Mouse (Mus musculus) spleen, postnatal 36 days (tissue): ENCODE data around the gene Ywhah.
"Not testable (repeated sequence)": the region's sequence is repeated elsewhere in the genome, so short reads cannot be mapped to it uniquely, and the experiment has no call there.

Experiments used
- DNase-seq, 2 experiments: peaks; one replicate each; pipeline ENCODE4 v3.0.0; 2022; ENCODE audit warnings: low spot score in 2 of 2, mixed read lengths in 1 of 2

Gene Ywhah

DNA sequence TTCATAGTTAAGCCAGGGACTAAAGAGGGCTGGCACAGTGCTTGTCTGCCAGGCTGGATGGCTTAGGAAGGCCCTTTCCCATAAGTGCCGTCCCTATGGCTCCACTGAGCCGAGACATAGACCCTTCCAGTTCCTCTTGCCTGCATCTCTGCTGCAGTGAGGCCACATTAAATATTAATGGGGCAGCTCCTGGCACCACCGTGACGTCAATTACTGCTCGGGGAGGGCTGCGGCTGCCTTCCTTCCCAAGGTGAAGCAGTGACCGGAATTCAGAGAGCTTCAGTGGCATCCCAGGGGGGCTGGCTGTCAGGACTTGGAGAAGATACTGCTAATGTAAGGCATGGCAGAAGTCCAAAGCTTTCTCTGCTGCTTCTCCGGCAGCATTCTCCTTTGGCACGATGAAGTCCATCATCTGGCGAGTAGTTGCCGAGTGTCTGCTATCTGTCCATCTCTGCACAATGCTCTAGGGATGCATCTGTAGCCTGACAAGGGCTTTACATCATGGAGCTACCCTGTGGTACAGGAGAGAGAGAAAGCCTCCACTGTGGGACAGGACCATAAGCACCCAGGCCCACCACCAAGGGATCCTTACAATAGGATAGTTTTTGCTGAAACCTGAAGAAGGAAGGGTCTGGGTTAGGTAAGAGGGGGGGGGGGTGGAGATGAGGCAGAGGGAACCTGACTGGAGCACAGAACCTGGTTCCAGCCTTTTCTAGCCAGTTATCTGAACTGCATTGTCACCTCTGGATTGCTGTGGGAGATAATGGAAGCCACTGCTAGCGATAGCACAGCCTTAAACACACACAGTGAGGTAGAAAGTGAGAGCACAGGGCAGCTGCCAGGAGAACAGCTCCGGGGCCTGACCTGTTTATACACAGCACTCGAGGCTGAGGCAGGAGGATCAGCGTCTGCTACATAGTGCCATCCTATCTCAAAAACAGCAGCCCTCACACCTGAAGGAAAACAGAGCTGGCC, 7.2 kb upstream of the Ywhah start:
- DNase-seq: no peak

DNA sequence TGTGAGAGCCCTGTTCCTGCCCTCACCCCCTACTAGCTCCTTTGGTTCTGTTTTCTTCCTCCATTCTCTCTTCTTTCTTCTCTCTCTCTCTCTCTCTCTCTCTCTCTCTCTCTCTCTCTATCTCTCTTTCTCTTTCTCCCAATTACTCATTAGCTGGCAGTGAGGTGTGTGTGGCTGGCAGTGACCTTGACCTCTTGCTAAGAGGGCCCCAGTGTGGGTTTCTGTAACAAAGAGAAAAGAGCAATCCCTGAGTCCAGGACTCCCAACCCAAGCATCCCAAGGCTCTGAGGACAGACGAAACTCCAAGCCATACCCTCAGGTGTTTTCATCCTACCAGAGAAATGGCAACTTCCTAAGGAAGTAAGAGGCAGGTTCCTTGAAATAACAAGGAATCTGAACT, 4.5 kb upstream of the Ywhah start:
- no peak for DNase-seq

DNA sequence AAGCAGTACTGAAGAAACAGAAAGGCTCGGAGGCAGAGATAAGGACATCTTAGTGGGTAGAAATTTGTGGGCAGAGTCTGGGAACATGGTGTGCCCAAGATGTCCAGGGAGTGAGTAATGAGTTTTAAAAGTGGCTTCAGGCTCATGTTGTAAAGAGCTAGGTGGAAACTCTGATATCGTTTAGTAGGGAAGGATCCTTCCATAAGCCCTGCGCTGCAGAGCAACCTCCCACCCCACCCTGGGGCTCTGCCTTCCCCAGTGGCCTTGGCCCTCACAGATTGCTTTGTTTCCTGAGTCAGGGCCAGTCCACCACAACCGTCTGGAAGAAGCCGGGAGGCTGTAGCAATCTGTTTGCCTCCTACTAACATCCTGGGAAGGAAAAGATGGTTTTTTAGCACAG, 3.0 kb upstream of the Ywhah start:
- DNase-seq: no peak

DNA sequence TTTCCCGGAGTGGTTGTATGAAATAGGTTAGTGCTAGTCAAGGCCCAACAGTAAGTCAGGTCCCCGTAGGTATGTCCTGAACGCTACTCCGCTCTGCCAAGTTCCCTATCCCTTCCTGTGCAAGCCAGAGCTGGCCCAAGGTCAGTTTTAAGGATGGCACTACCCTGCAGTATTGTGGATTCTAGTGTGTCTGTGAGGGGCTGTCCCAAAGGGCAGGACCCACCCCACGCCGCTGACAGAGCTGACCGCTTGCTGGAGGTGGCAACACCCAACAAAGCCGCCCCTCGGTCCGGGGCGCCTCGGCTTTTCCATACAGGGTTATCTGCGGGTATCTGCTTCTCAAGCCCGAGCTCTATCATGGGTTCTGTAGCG, 441 bp upstream of the Ywhah start:
- no peak for DNase-seq

DNA sequence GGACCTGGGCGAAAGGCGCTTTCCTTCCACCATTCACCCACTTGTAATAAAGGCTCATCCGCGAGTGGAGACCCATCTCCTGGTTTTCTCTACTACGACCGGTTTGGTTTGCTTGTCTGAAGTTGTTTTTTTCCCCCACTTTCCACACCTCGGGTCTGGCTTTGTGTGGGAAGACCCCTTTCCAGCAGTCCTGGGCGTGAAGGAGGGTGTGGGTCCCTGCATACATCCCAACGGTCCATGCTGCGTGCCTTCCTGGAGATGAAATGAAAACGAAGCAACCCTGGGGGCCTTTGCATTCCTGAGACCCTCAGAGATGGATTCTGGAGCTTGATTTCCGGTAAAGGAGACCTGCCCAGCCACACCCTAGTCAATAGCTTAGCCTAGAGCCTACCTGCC, 808 bp downstream of the Ywhah start:
- DNase-seq: no peak

DNA sequence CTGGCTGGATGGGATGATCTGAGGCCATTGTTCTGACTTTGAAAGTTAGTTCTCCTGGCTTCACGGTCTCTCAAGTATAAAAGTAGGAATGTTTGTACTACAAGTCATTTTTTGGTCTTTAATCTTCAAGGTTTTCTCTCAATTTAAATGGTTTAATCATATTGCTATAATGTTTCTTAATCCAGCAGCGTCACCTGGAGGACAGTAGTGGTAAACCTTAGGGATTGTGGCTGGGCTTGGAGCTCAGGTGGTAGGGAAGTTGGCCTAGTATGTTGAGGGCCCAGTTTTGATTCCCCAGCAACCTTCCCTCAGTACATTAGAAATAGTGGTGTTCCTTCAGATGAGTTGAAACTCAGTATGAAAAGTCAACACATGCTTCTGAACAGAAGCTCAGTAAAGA, 3.0 kb downstream of the Ywhah start:
- peak; percentile 15 to 52 for DNase-seq

DNA sequence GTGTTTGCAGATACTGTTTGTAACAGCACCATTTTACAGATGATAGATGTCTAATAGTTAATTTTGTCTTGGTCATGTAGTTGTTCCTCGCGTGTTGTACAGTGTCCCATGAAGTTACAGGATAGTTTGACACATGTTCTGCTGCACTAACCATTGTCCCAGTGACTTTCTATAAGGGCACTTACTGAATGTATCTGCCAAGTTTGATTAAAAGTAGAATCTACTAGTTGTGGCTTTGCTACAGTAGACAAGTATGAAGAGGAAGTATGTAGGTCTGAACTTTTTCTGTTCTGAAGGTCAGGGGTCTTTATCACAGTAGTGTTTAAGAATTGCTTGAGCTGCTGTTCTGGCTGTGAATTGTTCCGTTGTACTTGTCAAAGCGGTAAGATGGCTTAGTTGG, 4.7 kb downstream of the Ywhah start:
- DNase-seq: no peak

DNA sequence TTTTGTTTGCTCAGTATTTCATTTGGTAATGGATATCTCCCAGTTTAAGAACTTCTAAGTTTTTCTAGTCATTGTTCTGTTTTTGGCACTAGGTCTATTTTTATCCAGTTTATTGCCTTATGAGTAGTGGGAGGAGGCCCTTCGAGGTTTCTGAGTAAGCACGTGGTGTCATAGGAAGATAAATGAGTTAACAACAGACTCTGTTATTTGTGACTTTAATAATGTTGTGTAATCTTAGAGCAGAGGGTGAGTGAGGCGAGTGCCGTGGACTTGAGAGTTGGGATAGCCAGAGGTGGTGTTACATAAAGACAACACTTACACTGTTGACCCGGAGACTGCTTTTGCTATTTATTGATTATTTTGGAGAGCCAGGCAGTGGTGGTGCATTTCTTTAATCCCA, 5.9 kb downstream of the Ywhah start:
- no peak for DNase-seq

DNA sequence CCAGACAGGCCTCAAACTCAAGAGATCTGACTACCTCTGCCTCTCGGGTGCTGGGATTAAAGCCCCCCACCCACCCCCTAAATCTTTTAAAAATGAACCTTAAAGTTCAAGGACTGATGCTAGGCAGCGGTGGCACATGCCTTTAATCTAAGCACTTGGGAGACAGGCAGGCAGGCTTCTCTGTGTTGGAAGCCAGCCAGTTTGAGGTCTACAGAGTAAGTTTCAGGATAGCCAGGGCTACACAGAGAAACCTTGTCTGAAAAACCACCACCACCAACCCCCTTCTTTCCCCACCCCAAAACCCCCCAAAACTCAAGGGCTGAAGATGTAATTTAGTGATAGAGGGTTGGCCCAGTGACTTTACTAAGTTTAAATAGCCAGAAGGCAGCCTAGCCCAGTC, 10.0 kb downstream of the Ywhah start:
- no peak for DNase-seq

DNA sequence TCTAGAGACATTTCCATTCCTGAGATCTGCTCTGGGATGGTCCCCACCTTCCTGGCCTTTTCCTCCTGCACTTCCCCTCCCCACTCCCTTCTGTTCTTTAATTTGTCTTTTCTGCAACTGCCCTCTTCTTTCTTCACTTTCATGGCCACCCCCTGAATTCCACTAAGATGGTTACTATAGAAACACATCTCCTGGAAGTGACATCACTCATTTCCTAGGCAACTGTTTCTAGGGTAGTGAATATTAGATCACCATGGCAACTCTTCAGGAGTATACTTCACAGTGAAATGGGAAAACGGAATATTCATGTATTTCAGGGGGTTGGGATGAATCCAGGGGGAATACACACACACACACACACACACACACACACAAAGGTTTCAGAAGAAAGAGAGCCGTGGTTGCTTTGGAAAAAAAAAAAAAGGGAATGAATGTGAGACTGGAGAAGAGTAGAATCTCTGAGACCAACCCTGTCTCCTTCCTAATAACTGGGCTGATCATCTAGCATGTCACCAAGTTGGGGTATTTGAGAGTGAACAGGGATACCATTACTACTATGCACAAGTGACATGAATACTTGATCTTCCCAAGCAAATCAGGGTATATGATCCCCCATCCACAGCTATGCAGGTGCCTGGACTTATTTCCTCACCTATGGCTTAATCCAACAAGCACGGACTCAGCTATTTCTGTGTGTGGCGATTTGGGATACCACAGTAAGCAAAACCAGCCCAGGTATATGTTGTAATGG, 12.0 kb downstream of the Ywhah start:
- DNase-seq: no peak

DNA sequence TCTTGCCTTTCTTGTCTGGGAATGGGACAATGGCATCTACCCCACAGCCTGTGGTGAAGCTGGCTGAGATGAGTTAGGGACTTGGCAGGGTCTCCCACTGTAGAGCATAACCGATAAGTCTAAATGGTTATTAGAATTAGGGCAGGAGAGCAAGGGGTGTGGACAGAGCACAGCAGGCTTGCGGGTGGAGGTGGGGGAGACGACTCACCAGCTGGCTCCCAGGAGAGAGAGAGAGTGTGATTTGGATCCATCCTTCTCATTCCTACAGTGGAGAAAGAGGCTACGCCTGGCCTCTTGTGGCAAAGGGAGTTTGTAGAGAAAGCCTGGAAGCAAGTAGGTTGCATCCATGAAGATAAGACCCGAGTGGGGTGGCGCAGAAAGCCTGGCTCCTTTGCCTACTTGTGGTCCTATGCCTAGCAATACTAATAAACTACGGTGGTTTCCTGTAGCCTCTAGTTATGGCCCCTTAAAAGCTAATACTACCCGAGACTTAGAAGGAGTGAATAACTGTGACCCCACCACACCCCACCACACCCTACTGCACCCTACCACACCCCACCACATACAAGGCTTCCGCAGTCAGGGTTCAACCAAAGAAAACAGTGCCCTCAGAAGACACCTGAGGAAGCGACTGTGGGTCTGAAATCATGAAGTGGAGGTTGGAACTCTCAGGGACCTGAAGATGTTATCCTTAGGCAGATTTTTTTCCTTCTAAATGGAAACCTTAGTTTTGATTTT, 13.6 kb downstream of the Ywhah start:
- no peak for DNase-seq

DNA sequence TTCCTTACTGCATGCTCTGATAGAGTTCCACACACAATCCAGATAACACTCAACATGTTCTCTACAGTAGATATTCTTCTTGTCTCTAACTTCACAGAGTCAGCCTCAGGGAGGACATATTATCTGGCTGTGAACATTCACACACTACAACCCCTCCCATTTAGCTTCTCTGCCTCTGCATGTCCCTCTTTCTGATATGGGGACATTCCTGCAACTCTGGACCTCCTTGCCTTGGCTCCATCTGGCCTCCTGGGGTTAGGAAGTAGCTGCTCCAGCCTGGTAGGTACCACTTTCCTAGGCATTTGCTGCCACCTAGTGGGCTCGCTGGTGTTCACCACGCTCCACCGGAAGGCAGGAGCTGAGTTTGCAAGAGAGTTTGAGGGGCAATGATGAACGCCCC, 14.5 kb downstream of the Ywhah start:
- DNase-seq: peak; percentile 57 to 62

DNA sequence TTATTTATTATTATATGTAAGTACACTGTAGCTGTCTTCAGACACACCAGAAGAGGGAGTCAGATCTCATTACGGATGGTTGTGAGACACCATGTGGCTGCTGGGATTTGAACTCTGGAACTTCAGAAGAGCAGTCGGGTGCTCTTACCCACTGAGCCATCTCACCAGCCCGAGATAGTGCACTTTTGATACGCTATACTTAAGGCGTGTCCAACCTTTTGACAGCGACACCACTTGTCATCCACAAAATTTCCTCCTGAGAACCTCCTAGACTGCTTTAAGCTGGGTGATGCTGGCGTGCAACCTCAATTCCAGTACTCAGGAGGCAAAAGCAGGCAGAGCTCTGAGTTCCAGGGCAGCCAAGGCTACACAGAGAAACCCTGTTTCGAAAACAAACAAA, 15.0 kb downstream of the Ywhah start:
- not testable (repeated sequence) for DNase-seq

DNA sequence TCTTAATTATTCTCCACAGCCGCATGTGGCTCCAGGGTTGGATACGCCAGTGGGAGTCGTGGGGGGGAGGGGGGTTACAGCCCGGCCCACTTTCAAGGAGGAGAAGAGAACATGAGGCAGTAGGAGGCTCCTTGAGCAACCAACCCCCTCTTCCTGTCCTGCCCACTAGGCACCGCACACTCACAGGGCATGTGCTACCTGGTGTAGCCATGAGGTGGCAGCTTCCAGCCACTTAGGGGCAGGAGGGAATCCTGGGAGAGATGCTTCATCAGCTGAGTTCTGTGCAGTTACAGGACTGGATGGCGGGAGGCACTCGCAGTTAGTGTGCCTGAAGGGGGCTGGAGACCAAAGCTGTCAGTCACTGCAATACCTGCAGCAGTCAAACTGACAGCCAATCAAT, 15.5 kb downstream of the Ywhah start:
- DNase-seq: peak in 1 of 2 experiments; percentile 35

DNA sequence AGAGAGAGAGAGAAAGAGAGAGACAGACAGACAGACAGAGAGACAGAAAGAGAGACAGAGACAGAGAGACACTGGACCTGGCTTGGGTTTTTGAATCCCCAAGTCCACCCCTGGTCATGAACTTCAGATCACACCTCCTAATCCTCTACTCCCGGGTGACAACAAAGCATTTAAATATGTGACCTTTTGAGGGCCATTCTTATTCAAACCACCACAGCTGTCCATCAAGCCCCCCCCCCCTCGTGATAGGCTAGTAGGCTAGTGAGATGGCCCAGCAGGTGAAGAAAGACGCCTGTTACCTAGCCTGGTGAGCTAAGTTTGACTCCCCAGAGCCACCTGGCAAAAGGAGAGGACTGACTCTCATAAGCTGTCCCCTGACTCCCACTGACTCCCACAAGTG, 16.3 kb downstream of the Ywhah start:
- no peak for DNase-seq

DNA sequence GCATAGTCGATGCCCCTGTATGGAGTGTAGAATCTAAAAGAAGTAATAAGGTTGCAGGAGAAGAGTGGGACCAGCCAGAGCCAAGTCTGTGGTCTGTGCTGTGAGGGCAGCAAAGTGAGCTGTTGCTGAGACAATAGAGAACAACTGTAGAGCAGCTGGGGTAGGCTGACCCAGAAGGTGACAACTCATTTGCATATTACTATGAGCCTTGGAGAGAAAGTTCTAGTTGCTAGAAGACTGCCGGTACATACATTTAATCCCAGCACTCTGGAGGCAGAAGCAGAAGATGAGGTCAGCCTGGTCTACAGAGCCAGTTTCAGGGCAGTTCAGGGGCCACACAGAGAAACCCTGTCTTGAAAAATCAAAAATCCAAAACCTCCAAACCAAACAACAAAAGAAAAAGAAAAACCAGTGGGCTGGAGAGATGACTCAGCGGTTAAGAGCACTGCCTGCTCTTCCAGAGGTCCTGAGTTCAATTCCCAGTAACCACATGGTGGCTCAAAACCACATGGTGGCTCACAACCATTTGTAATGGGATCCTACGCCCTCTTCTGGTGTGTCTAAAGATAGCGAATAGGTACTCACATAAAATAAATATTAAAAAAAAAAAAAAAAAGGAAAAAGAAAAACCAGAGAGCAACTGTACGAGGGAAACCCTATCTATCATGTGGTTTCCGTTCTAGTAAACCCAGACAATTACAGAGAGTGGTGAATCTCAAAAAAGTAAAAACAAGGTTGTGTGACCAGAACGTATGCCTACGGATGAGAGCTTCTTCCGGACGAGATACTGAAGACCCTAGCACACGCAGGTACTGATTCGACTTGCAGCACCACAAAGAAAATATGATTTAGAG, 20.3 kb downstream of the Ywhah start:
- no peak for DNase-seq

DNA sequence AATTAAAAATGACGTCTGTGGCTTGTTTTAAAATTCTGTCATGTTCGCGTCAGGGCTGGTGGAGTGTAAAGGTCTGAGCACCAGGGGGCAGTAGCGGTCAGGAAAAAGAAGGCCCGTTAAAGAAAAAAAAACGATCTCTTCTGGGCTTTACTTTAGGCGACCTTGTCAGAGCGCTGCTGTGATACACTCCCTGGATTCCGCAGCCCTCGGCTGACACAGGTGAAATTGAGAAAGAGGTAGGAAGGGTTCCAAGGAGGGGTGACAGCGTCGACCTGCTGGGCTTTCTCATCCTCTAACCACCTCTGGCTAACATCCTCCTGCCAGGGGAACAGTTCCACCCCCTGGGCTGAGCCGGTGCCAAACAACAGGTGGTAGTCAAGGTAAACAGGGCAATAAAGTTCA, 20.9 kb downstream of the Ywhah start:
- peak; percentile 43 to 49 for DNase-seq

DNA sequence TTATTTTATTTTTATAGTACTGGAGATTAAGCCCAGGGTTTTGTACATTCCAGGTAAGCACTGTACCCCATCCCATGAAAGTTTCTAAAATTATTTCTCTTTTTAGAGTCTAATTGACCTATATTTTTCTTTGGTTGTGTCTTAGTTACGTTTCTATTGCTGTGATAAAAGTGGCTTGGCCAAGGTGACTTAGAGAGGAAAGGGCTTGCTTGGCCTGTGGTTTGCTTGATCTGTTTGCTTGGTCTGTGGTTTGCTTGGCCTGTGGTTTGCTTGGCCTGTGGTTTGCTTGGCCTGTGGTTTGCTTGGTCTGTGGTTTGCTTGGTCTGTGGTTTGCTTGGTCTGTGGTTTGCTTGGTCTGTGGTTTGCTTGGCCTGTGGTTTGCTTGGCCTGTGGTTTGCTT, 22.1 kb downstream of the Ywhah start:
- DNase-seq: not testable (repeated sequence)

DNA sequence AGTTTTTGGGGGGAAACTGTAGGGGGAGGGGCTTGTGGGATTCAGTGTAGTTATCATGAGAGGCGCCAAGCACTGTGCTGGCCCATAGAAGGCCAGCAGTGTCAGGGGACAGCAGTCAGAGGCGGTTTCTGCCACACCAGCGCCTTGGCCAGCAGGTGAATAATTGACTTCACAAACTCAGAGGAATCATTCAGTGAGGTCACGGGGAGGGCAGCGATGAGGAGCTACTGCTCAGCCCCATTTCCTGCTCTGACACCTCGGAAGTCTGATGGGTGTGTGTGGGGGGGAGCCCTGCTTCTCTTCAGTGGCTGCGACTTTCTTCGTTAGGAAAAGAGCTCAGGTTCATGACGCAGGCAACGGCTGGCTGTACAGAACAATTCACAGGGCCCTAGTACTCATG, 24.8 kb downstream of the Ywhah start:
- no peak for DNase-seq

DNA sequence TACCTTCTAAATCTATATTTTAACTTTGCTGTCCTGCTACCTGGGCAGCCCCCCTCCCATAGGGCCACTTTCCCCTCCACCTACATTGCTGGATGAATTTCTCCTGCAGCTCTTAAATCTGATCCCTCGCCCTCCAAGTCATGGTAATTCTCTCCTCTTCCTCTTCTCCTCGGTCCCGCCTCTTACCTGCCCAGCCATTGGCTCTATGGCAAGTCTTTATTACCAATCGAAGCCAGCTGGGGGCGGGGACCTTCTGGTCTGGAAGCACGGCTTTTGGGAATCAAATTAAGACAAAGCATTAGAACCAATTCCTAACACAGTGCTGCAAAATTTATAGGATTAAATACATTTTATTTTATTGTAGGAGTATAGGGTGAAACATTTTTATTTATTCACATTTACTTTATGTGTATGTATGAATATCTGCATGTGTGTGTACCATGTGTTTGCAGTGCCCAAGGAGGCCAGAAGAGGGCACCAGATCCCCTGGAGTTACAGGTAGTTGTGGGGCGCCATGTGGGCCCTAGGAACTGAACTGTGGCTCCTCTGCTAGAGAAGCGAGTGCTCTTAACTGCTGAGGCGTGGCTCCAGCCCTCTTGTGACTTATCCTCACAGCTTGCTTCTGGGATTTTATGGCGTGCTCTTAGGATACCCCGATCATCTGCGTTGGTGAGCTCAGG, 26.2 kb downstream of the Ywhah start:
- no peak for DNase-seq

DNA sequence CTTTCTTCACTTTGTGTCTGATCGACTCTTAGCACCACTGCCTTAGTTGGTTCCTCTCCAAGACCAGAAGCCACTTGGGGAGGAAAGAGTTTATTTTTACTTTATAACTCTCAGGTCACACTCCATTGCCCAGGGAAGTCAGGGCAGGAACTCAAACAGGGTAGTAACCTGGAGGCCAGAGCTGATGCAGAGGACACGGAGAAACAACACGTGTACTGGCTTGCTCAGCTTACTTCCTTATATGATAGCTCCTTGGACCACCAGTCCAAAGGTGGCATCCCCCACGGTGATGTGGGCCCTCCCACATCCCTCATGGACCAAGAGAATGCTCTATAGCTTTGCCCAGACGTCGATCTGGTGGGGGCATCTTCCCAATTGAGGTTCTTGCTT, 26.7 kb downstream of the Ywhah start:
- no peak for DNase-seq
